In the genomic region with DNA sequence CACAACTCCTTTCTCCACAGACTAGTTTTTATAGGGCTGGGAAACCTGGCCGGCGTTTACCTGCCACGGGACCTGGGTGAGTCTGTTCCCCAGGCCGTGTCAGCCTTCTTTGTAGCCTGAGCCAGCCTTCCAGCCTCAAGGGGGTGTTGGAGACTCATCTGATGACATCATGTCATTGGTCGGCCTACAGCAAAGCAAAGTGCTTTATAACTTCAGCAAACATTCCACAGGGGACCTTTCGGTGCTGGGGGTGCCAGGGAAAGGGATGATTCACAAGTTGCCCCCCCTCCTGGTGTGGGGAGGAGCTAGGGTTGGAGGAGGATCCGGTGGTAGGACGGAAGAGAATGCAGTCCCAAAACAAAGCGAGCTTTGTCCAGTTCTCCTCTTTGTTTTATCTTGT, we compare ENCODE assay signal across 7 mouse cellular contexts. TPM values are rescaled to one million over a fixed set of nuclear protein-coding genes. Genes with fewer than 3 reads are reported as not detected.
DNase-seq lines count a peak whose midpoint lies in the region; ATAC-seq and TF ChIP-seq lines count a peak whose summit lies in the region.

No protein-coding gene starts in this region.

- no peaks in the 10 kb centered on the region for H3K9me3 ChIP-seq in ES-Bruce4 (replicated peaks; ENCODE audit: control insufficient read depth, insufficient read depth, low read length, poor library complexity, severe bottlenecking)
- no peaks in the 10 kb centered on the region for H3K9me3 ChIP-seq in lung, postnatal 0 days (ENCODE audit: low read length)

- no peak overlapping the region for H3K4me3 ChIP-seq in ES-Bruce4 (ENCODE audit: low read depth, low read length)
- H3K4me3 ChIP-seq in kidney, adult 2 months (ENCODE audit: insufficient read depth, low read depth, low read length) = peak overlapping the region; percentile 85
- peak overlapping the region; percentile 76 for H3K4me3 ChIP-seq in lung, postnatal 0 days (ENCODE audit: low read depth, low read length)

- no peaks in the 10 kb centered on the region for H3K36me3 ChIP-seq in ES-Bruce4 (ENCODE audit: control insufficient read depth, insufficient read depth, low read length, poor library complexity, severe bottlenecking)
- H3K36me3 ChIP-seq in kidney, adult 2 months (ENCODE audit: control insufficient read depth, insufficient read depth, low read length) = no peaks in the 10 kb centered on the region
- peaks cover 24% of the 10 kb centered on the region; the same call in 1 of the 2 replicates for H3K36me3 ChIP-seq in lung, postnatal 0 days (ENCODE audit: insufficient read depth, low read length)

- peak overlapping the region; percentile 78 for H3K4me2 ChIP-seq in lung, postnatal 0 days (replicated peaks; ENCODE audit: low read depth, low read length)

- H3K27ac ChIP-seq in ES-Bruce4 (ENCODE audit: insufficient read depth, low read length) = 0 out of 2 replicates have a peak overlapping the region, but pooled peaks have one; percentile 4
- H3K27ac ChIP-seq in kidney, adult 2 months (ENCODE audit: insufficient read depth, low read depth, low read length) = peak overlapping the region; percentile 99
- H3K27ac ChIP-seq in lung, postnatal 0 days (ENCODE audit: low read length) = peak overlapping the region; percentile 97

- TF ChIP-seq EP300 in ES-Bruce4 (IDR thresholded peaks at IDR 0.05; ENCODE audit: insufficient read depth, low read depth, low read length) = peak; percentile 54; the same call in 1 of the 2 replicates
- TF ChIP-seq EP300 in lung, postnatal 0 days (IDR thresholded peaks at IDR 0.05) = peak; percentile 39; the same call in 1 of the 2 replicates

- no peak for TF ChIP-seq POLR2A in ES-Bruce4 (IDR thresholded peaks at IDR 0.05; ENCODE audit: insufficient read depth, low read length)
- TF ChIP-seq POLR2A in kidney, adult 2 months (IDR thresholded peaks at IDR 0.05; ENCODE audit: low read depth, low read length) = no peak

- peak; percentile 69 for DNase-seq in ZHBTc4 (ENCODE audit: low read depth, low spot score)
- DNase-seq in heart, adult 9 months (ENCODE audit: low spot score in 2 of 2) = peak; percentile 79 to 86
- DNase-seq in kidney, adult 2 months = peak; percentile 82
- peak; percentile 95 for DNase-seq in lung, postnatal 0 days (ENCODE audit: low spot score)
- DNase-seq in right cerebral cortex, postnatal 14 days = no peak

- ATAC-seq in lung, postnatal 0 days = peak; percentile 41
- ATAC-seq in erythroid progenitor cell, adult 5-6 weeks (replicated peaks; ENCODE audit: low FRiP score, poor library complexity, severe bottlenecking) = no peak

- H3K4me1 ChIP-seq in ES-Bruce4 (ENCODE audit: control insufficient read depth, insufficient read depth, low read length) = peaks cover 7% of the 10 kb centered on the region
- peaks cover 12% of the 10 kb centered on the region; the same call in 1 of the 2 replicates for H3K4me1 ChIP-seq in kidney, adult 2 months (ENCODE audit: control insufficient read depth, insufficient read depth, low read length)
- peaks cover 41% of the 10 kb centered on the region for H3K4me1 ChIP-seq in lung, postnatal 0 days (ENCODE audit: insufficient read depth, low read depth, low read length)

- 0 out of 2 replicates have a peak, but pooled peaks cover 5% of the 10 kb centered on the region for H3K27me3 ChIP-seq in ES-Bruce4 (ENCODE audit: control insufficient read depth, insufficient read depth, low read length, poor library complexity, severe bottlenecking)
- H3K27me3 ChIP-seq in kidney, adult 2 months (replicated peaks; ENCODE audit: control insufficient read depth, insufficient read depth, low read length) = no peaks in the 10 kb centered on the region
- H3K27me3 ChIP-seq in lung, postnatal 0 days (replicated peaks; ENCODE audit: insufficient read depth, low read length) = no peaks in the 10 kb centered on the region

- WGBS in kidney, adult 2 months = 39% methylated on average over 9 of the region's 9 CpGs
- 9% methylated on average over 9 of the region's 9 CpGs for WGBS in lung, postnatal 0 days

- no peak for TF ChIP-seq CTCF in ES-Bruce4 (IDR thresholded peaks at IDR 0.05; ENCODE audit: low read depth, low read length)
- TF ChIP-seq CTCF in kidney, adult 2 months (conservative IDR thresholded peaks at IDR 0.05; ENCODE audit: insufficient read depth, insufficient read length, low read depth, low read length) = no peak
- peak; percentile 52 for TF ChIP-seq CTCF in lung, postnatal 0 days (IDR thresholded peaks at IDR 0.05)

- H3K9ac ChIP-seq in ES-Bruce4 (ENCODE audit: low read depth, poor library complexity, severe bottlenecking) = no peak overlapping the region
- H3K9ac ChIP-seq in lung, postnatal 0 days (replicated peaks; ENCODE audit: low read depth) = peak overlapping the region; percentile 93

RNA-seq across cellular contexts. Expression of a gene that starts 2.4 kb away (rescaled TPM):
- polyA plus RNA-seq in ES-Bruce4 (2011; ENCODE audit: insufficient read depth, insufficient read length, low read depth, missing spikeins) = 9.2 and 10.5 TPM in 2 replicates
- polyA plus RNA-seq in kidney, adult 2 months (2012; rRNA removed) = 59.2 and 66.7 TPM in 2 replicates
- polyA plus RNA-seq in lung, postnatal 0 days (2015; fragmentation: Nextera tagmentation; extraction: Ambion mirVana) = 107 and 109 TPM in 2 replicates
- total RNA-seq in erythroid progenitor cell, adult 5-6 weeks (2015; ENCODE audit: low replicate concordance) = not detected in 2 replicates
- total RNA-seq in erythroid progenitor cell, adult 5-6 weeks (2017; ENCODE audit: low replicate concordance) = not detected in 2 replicates

RNA-seq across cellular contexts. Expression of a gene that starts 10.5 kb away (rescaled TPM):
- 2.4 TPM in 1 of 2 replicates, not detected in the other for polyA plus RNA-seq in ES-Bruce4 (2011; ENCODE audit: insufficient read depth, insufficient read length, low read depth, missing spikeins)
- 0.24 and 0.25 TPM in 2 replicates for polyA plus RNA-seq in kidney, adult 2 months (2012; rRNA removed)
- 1.6 and 2.4 TPM in 2 replicates for polyA plus RNA-seq in lung, postnatal 0 days (2015; fragmentation: Nextera tagmentation; extraction: Ambion mirVana)
- total RNA-seq in erythroid progenitor cell, adult 5-6 weeks (2015; ENCODE audit: low replicate concordance) = not detected in 2 replicates
- not detected in 2 replicates for total RNA-seq in erythroid progenitor cell, adult 5-6 weeks (2017; ENCODE audit: low replicate concordance)

RNA-seq across cellular contexts. Expression of a gene that starts 32.2 kb away (rescaled TPM):
- polyA plus RNA-seq in ES-Bruce4 (2011; ENCODE audit: insufficient read depth, insufficient read length, low read depth, missing spikeins) = 25.8 and 29.3 TPM in 2 replicates
- 56.5 and 68.1 TPM in 2 replicates for polyA plus RNA-seq in kidney, adult 2 months (2012; rRNA removed)
- 49.7 and 51.5 TPM in 2 replicates for polyA plus RNA-seq in lung, postnatal 0 days (2015; fragmentation: Nextera tagmentation; extraction: Ambion mirVana)
- total RNA-seq in erythroid progenitor cell, adult 5-6 weeks (2015; ENCODE audit: low replicate concordance) = 22.0 and 25.2 TPM in 2 replicates
- total RNA-seq in erythroid progenitor cell, adult 5-6 weeks (2017; ENCODE audit: low replicate concordance) = 3.5 and 6.0 TPM in 2 replicates

RNA-seq across cellular contexts. Expression of a gene that starts 41.9 kb away (rescaled TPM):
- polyA plus RNA-seq in ES-Bruce4 (2011; ENCODE audit: insufficient read depth, insufficient read length, low read depth, missing spikeins) = 19.6 and 21.5 TPM in 2 replicates
- polyA plus RNA-seq in kidney, adult 2 months (2012; rRNA removed) = 80.4 and 93.7 TPM in 2 replicates
- 7.5 and 8.3 TPM in 2 replicates for polyA plus RNA-seq in lung, postnatal 0 days (2015; fragmentation: Nextera tagmentation; extraction: Ambion mirVana)
- total RNA-seq in erythroid progenitor cell, adult 5-6 weeks (2015; ENCODE audit: low replicate concordance) = 0.42 and 0.72 TPM in 2 replicates
- total RNA-seq in erythroid progenitor cell, adult 5-6 weeks (2017; ENCODE audit: low replicate concordance) = not detected in 2 replicates

RNA-seq across cellular contexts. Expression of a gene that starts 54.7 kb away (rescaled TPM):
- not detected in 2 replicates for polyA plus RNA-seq in ES-Bruce4 (2011; ENCODE audit: insufficient read depth, insufficient read length, low read depth, missing spikeins)
- 0.03 TPM in 1 of 2 replicates, not detected in the other for polyA plus RNA-seq in kidney, adult 2 months (2012; rRNA removed)
- 0.10 and 0.42 TPM in 2 replicates for polyA plus RNA-seq in lung, postnatal 0 days (2015; fragmentation: Nextera tagmentation; extraction: Ambion mirVana)
- total RNA-seq in erythroid progenitor cell, adult 5-6 weeks (2015; ENCODE audit: low replicate concordance) = 1.3 TPM in 1 of 2 replicates, not detected in the other
- not detected in 2 replicates for total RNA-seq in erythroid progenitor cell, adult 5-6 weeks (2017; ENCODE audit: low replicate concordance)

Comparison
In these comparisons a context has a peak if more than half of its experiments do, and no peak if none do; other contexts are left out.
1. H3K27ac ChIP-seq: peak in every context shown above with its lines; median percentile 99 in kidney, adult 2 months; 97 in lung, postnatal 0 days; 4 in ES-Bruce4.